Mouse (Mus musculus) heart, postnatal 0 days (tissue): ENCODE results near the gene Scaf11. TPM values are rescaled to one million over a fixed set of nuclear protein-coding genes. Genes with fewer than 3 reads are reported as not detected.
A peak's percentile ranks its signal among the peaks of the same experiment; 100 is the strongest.

Source experiments
- ATAC-seq: fragments of 200-750 bp; cut with Nextera tagmentation; 2 replicates; pipeline ENCODE4 v1.8.0; 2017; ENCODE audit warnings: low read depth, moderate number of reproducible peaks, moderate library complexity; ENCODE audit not compliant: insufficient read depth
- DNase-seq: peaks from one replicate; pipeline ENCODE4 v3.0.0-alpha.2; 2016; ENCODE audit warnings: low spot score
- H3K27ac ChIP-seq: fragments of 300-500 bp; sonication (generic); 2 replicates; pipeline ENCODE4 v1.5.1; 2014; ENCODE audit warnings: low read depth, mild to moderate bottlenecking
- H3K27me3 ChIP-seq: fragments of 300-500 bp; sonication (generic); 2 replicates; pipeline ENCODE4 v1.6.1; 2014; ENCODE audit warnings: low read length, mixed read lengths; ENCODE audit not compliant: control insufficient read depth, insufficient read depth
- H3K36me3 ChIP-seq: fragments of 300-500 bp; sonication (generic); replicated peaks from 2 replicates; pipeline ENCODE4 v1.6.1; 2014; ENCODE audit warnings: low read length, mixed read lengths; ENCODE audit not compliant: control insufficient read depth, insufficient read depth
- H3K4me1 ChIP-seq: fragments of 300-500 bp; sonication (generic); 2 replicates; pipeline ENCODE4 v1.6.1; 2014; ENCODE audit warnings: antibody characterized with exemption; ENCODE audit not compliant: control insufficient read depth, insufficient read depth
- H3K4me2 ChIP-seq: fragments of 300-500 bp; sonication (generic); 2 replicates; pipeline ENCODE4 v1.6.1; 2014; ENCODE audit warnings: low read depth, mild to moderate bottlenecking, low read length, moderate library complexity
- H3K4me3 ChIP-seq: fragments of 300-500 bp; sonication (generic); 2 replicates; pipeline ENCODE4 v1.5.1; 2014; ENCODE audit warnings: low read depth, low read length
- H3K9ac ChIP-seq: fragments of 300-500 bp; sonication (generic); replicated peaks from 2 replicates; pipeline ENCODE4 v1.6.1; 2014; ENCODE audit warnings: low read depth, low read length, mixed read lengths
- H3K9me3 ChIP-seq: fragments of 300-500 bp; sonication (generic); replicated peaks from 2 replicates; pipeline ENCODE4 v1.6.1; 2016; ENCODE audit warnings: low read length; ENCODE audit not compliant: control insufficient read depth
- CTCF ChIP-seq: IDR thresholded peaks from 2 replicates; pipeline ENCODE4 v1.5.1; 2016; ENCODE audit warnings: antibody characterized with exemption, control low read depth, low read depth
- EP300 ChIP-seq: IDR thresholded peaks from 2 replicates; pipeline ENCODE4 v1.6.1; 2016; ENCODE audit warnings: antibody characterized with exemption, low read depth
- WGBS: fragments of 180-500 bp; shearing (Covaris S2); extraction: QIAGEN DNeasy Blood & Tissue Kit; methylation state at CpG from one replicate; pipeline ENCODE4 v1.1.7; 2014; 5-methylcytosine and 5-hydroxymethylcytosine counted together
- polyA plus RNA-seq: library from polyadenylated mRNA; unstranded; fragments of >200 nt; fragmentation: Nextera tagmentation; extraction: Ambion mirVana; gene quantifications from 2 replicates; pipeline ENCODE4 v1.2.1, GENCODE M21; 2015
- total RNA-seq: library from RNA; depleted of rRNA; stranded (reverse); fragments of >200 nt; gene quantifications from 2 replicates; pipeline ENCODE4 v1.2.3, GENCODE M21; 2014; ENCODE audit warnings: low replicate concordance

The Scaf11 gene
- total and polyA plus RNA-seq, 2 experiments from 2014 or later = 23.7 to 40.8 TPM

DNA sequence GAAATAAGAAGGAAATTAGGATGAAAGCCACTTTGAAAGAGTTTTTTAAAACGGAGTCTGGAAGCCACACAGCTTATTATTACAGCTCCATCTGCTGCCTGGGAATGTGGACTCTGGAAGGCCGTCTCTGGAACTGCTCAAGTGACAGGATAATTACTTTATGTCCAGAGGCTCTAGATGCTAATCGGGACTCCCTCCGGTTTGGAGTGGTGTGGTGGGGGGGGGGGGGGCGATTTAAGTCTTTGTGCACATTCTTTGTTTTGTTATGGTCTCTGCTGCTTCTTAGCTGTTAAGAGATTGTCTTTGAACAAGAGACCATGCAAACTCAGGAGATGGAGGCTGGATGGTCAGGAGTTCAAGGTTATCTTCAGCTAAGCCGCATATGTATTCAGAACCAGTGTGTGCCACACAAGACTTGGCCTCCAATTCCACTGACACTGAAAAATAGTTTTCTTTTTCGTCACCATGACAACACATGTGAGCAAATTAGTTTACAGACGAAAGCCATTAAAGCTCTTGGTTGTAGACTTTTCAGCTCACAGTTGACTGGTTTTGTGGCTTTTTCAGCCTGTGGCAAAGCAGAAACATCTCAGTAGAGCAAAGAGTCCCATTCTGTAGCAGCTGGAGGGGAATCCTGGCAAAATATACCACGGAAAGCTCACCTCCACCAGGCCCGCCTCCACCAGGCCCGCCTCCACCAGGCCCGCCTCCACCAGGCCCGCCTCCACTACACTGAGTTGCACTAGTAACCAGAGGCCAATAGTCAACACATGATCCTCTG is 31.4 kb upstream of the Scaf11 start:
- Histone ChIP-seq H3K4me2 (no peak overlapping the region), H3K9me3 (peaks cover 7% of the 10 kb centered on the region; the same call in 1 of the 2 replicates), H3K4me1 (no peaks in the 10 kb centered on the region), H3K27ac (no peak overlapping the region), H3K36me3 (no peaks in the 10 kb centered on the region), H3K4me3 (no peak overlapping the region), H3K27me3 (no peaks in the 10 kb centered on the region), H3K9ac (no peak overlapping the region)
- TF ChIP-seq CTCF = no peak
- no peak for TF ChIP-seq EP300
- no peak for ATAC-seq
- DNase-seq = no peak
- 50% methylated on average over 13 of the region's 13 CpGs for WGBS

DNA sequence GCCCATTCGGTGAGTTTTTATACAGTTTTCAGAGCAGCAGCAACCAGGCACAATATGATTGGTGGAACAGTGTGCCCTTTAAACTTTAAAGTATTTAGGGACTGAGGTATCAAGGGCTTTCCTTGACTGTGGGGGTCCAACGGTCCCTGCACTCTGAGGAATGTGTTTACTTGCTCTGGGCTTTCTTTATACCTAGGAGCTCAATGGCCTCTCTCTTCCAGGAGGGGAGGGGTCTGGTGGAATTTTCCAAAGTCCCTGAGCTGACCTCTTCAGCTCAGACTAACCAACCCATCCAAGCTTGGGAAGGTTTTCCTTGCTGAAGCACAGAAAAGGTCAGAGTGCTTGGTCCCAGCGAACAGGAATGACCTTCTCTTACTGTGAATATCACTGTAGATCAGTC is 30.8 kb upstream of the Scaf11 start:
- H3K4me3 ChIP-seq = no peak overlapping the region
- H3K4me2 ChIP-seq = no peak overlapping the region
- H3K4me1 ChIP-seq = no peaks in the 10 kb centered on the region
- no peak overlapping the region for H3K27ac ChIP-seq
- peaks cover 7% of the 10 kb centered on the region; the same call in 1 of the 2 replicates for H3K9me3 ChIP-seq
- 42% methylated on average over 3 of the region's 3 CpGs for WGBS
- DNase-seq (no peak), ATAC-seq (no peak)
- TF ChIP-seq CTCF = no peak
- TF ChIP-seq EP300 = no peak
- H3K27me3 ChIP-seq = no peaks in the 10 kb centered on the region
- no peaks in the 10 kb centered on the region for H3K36me3 ChIP-seq
- no peak overlapping the region for H3K9ac ChIP-seq

- Histone ChIP-seq H3K4me1 (no peaks in the 10 kb centered on the region), H3K4me2 (no peak overlapping the region), H3K27me3 (no peaks in the 10 kb centered on the region), H3K4me3 (no peak overlapping the region), H3K9ac (no peak overlapping the region), H3K36me3 (no peaks in the 10 kb centered on the region), H3K9me3 (peaks cover 5% of the 10 kb centered on the region; the same call in 1 of the 2 replicates), H3K27ac (no peak overlapping the region)
- no peak for DNase-seq
- 72% methylated on average over 5 of the region's 5 CpGs for WGBS
- TF ChIP-seq EP300 = no peak
- no peak for TF ChIP-seq CTCF
- no peak for ATAC-seq
These were observed 29.5 kb upstream of the Scaf11 start for GRCm38 (mm10) chr15:96490123-96490522.

DNA sequence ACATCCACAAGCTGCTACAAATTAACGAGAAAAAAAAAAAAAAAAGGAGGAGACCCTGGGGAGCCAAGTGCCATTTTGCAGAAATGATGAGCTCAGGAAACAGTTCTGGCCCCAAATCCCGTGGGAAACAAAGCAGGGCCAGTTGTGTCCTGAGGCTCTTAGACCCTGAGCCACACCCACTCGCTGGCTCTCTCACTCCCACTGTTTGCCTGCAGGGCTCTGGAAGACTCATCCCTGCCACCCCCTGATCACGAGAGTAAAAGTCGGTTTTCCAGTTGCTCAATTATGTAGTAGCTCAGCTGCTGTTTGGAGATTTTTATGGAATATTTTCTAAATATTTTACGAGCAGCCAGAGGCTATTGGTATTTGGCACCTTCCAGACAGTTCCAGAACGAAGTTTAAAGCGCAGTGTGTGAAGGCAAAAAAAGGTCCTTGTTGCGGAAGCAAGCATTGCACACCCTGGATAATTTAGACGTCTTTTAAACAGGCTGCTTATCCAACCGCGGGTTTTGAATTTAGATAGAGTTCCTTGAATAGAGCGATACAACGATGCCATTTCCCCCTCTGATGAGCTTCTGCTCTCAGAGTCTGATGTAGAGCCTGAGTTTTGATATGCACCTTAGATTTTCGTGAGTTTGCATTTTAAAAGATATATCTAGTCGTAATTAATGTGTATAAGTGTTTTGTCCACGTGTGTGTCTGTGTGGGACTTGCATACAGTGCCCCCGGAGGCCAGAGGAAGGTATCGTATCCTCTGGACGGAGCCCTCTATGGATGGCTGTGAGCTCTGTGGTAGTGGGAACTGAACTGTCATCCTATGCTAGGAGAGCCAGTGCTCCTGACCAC is 28.5 kb upstream of the Scaf11 start:
- Histone ChIP-seq H3K27ac (no peak overlapping the region), H3K4me3 (peak overlapping the region; percentile 1; the same call in 1 of the 2 replicates), H3K9me3 (no peaks in the 10 kb centered on the region), H3K36me3 (no peaks in the 10 kb centered on the region), H3K4me2 (peak overlapping the region; percentile 31), H3K9ac (no peak overlapping the region), H3K4me1 (no peaks in the 10 kb centered on the region), H3K27me3 (no peaks in the 10 kb centered on the region)
- TF ChIP-seq EP300 = no peak
- TF ChIP-seq CTCF = peak; percentile 42
- DNase-seq (peak; percentile 20), ATAC-seq (peak; percentile 62; the same call in 1 of the 2 replicates)
- 31% methylated on average over 20 of the region's 20 CpGs for WGBS

DNA sequence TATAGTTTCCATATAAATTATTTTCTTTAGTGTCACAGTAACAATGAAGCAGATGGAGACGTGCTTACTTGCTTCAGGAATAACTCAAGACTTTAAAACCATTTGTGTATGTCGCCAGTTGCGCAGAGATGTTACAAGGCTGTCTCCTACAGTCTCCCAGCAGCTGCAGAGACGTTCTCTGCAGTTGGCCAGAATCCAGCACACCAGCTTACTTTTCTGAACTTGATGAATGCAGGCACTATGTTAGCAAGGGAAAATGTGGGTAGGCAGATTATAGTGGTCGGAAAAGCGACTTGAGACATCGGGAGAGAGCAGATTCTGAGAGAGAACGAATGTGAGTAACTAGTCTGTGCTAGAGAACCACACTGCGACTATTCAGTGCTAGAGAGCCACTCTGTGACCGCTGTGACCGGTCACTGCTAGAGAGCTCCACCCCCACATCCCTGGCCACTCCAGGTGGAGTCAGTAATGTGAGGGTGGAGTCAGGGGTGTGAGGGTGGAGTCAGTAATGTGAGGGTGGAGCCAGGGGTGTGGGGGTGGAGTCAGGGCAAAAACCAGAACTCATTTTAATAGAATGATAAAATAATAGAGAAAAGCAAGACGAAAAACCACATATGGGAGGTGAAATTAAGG is 26.5 kb upstream of the Scaf11 start:
- H3K36me3 ChIP-seq = no peaks in the 10 kb centered on the region
- H3K4me3 ChIP-seq = no peak overlapping the region
- ATAC-seq (no peak), DNase-seq (no peak)
- TF ChIP-seq EP300 (no peak), CTCF (no peak)
- 64% methylated on average over 12 of the region's 12 CpGs for WGBS
- no peak overlapping the region for H3K4me2 ChIP-seq
- H3K27ac ChIP-seq = no peak overlapping the region
- H3K27me3 ChIP-seq = no peaks in the 10 kb centered on the region
- no peak overlapping the region for H3K9ac ChIP-seq
- H3K4me1 ChIP-seq = no peaks in the 10 kb centered on the region
- H3K9me3 ChIP-seq = no peaks in the 10 kb centered on the region
